Comparison of ENCODE assay signal across 8 mouse cellular contexts in genomic region chrX:51205548-51206324, GRCm38 (mm10). TPM values are rescaled to one million over a fixed set of nuclear protein-coding genes. Genes with fewer than 3 reads are reported as not detected.
DNase-seq lines count a peak whose midpoint lies in the region; ATAC-seq and TF ChIP-seq lines count a peak whose summit lies in the region.

No protein-coding gene starts in this region.

- H3K4me2 ChIP-seq in limb, embryonic 11.5 days (ENCODE audit: low read depth, severe bottlenecking), result peak overlapping the region; percentile 48
- peak overlapping the region; percentile 74 for H3K4me2 ChIP-seq in midbrain, embryonic 12.5 days (replicated peaks)
- peak overlapping the region; percentile 50 for H3K4me2 ChIP-seq in stomach, embryonic 14.5 days (replicated peaks; ENCODE audit: low read depth, low read length)

- no peaks in the 10 kb centered on the region for H3K36me3 ChIP-seq in C2C12 (ENCODE audit: control insufficient read depth, insufficient read depth)
- no peaks in the 10 kb centered on the region for H3K36me3 ChIP-seq in limb, embryonic 11.5 days (ENCODE audit: control insufficient read depth, insufficient read depth, low read length)
- H3K36me3 ChIP-seq in midbrain, embryonic 12.5 days, result no peaks in the 10 kb centered on the region
- no peaks in the 10 kb centered on the region for H3K36me3 ChIP-seq in stomach, embryonic 14.5 days (ENCODE audit: control insufficient read depth, insufficient read depth, low read length)

- intact Hi-C loops in heart, postnatal 14 days (cut with DNase I), result no loop called here

- ATAC-seq in limb, embryonic 11.5 days (ENCODE audit: insufficient number of reproducible peaks, low FRiP score, low TSS enrichment, low read depth), result peak; percentile 61
- peak; percentile 72 for ATAC-seq in midbrain, embryonic 12.5 days (ENCODE audit: low FRiP score, low read depth)
- peak; percentile 80 for ATAC-seq in stomach, embryonic 14.5 days (ENCODE audit: insufficient number of reproducible peaks, insufficient read depth, low FRiP score, low read depth)

- no peaks in the 10 kb centered on the region for H3K9me3 ChIP-seq in limb, embryonic 11.5 days (ENCODE audit: control insufficient read depth, low read length)
- no peaks in the 10 kb centered on the region for H3K9me3 ChIP-seq in midbrain, embryonic 12.5 days
- no peaks in the 10 kb centered on the region for H3K9me3 ChIP-seq in stomach, embryonic 14.5 days (ENCODE audit: control insufficient read depth, low read depth, low read length)

- peak overlapping the region; percentile 63 for H3K9ac ChIP-seq in limb, embryonic 11.5 days (ENCODE audit: low read length)
- H3K9ac ChIP-seq in midbrain, embryonic 12.5 days (replicated peaks), result no peak overlapping the region; the same call in 1 of the 2 replicates
- H3K9ac ChIP-seq in stomach, embryonic 14.5 days (replicated peaks; ENCODE audit: low read depth, low read length), result peak overlapping the region; percentile 30; the same call in 1 of the 2 replicates

- H3K27ac ChIP-seq in limb, embryonic 11.5 days (replicated peaks; ENCODE audit: low read depth, low read length), result peak overlapping the region; percentile 81
- no peak overlapping the region for H3K27ac ChIP-seq in midbrain, embryonic 12.5 days (replicated peaks)
- peak overlapping the region; percentile 86 for H3K27ac ChIP-seq in stomach, embryonic 14.5 days (ENCODE audit: low read length)

- H3K79me2 ChIP-seq in C2C12 (ENCODE audit: control insufficient read depth, insufficient read depth), result peaks cover 18% of the 10 kb centered on the region

- no peaks in the 10 kb centered on the region for H3K4me1 ChIP-seq in limb, embryonic 11.5 days (ENCODE audit: control insufficient read depth, insufficient read depth, low read length)
- H3K4me1 ChIP-seq in midbrain, embryonic 12.5 days, result no peaks in the 10 kb centered on the region
- H3K4me1 ChIP-seq in stomach, embryonic 14.5 days (ENCODE audit: control insufficient read depth, insufficient read depth, low read length), result no peaks in the 10 kb centered on the region

- peaks cover 4% of the 10 kb centered on the region for H3K79me3 ChIP-seq in C2C12 (ENCODE audit: low read depth)

- peak overlapping the region; percentile 34 for H3K4me3 ChIP-seq in C2C12 (ENCODE audit: insufficient read depth, poor library complexity, severe bottlenecking)
- H3K4me3 ChIP-seq in limb, embryonic 11.5 days (ENCODE audit: low read depth, low read length), result peak overlapping the region; percentile 53
- peak overlapping the region; percentile 54 for H3K4me3 ChIP-seq in midbrain, embryonic 12.5 days
- H3K4me3 ChIP-seq in stomach, embryonic 14.5 days (ENCODE audit: low read depth, low read length), result peak overlapping the region; percentile 46

- TF ChIP-seq CTCF in C2C12 (IDR thresholded peaks at IDR 0.05; ENCODE audit: control insufficient read depth, insufficient read depth, insufficient read length), result peak; percentile 41

- H3K27me3 ChIP-seq in C2C12 (ENCODE audit: control insufficient read depth, insufficient read depth, insufficient read length), result no peaks in the 10 kb centered on the region
- no peaks in the 10 kb centered on the region for H3K27me3 ChIP-seq in limb, embryonic 11.5 days (ENCODE audit: control insufficient read depth, insufficient read depth, low read length)
- H3K27me3 ChIP-seq in midbrain, embryonic 12.5 days, result peaks cover 23% of the 10 kb centered on the region
- no peaks in the 10 kb centered on the region for H3K27me3 ChIP-seq in stomach, embryonic 14.5 days (ENCODE audit: control insufficient read depth, insufficient read depth, low read length)

- WGBS in limb, embryonic 11.5 days, result 20% methylated on average over 67 of the region's 79 CpGs
- 30% methylated on average over 59 of the region's 79 CpGs for WGBS in midbrain, embryonic 12.5 days
- 18% methylated on average over 73 of the region's 79 CpGs for WGBS in stomach, embryonic 14.5 days

- peak overlapping the region; percentile 63 for H3ac ChIP-seq in C2C12 (ENCODE audit: control insufficient read depth, insufficient read length, low read depth)

- peak; percentile 73 for DNase-seq in ZHBTc4 (ENCODE audit: low read depth, low spot score)
- DNase-seq in embryo, embryonic 9.5 days (ENCODE audit: extremely low spot score), result peak; percentile 49
- peak; percentile 42 to 51 for DNase-seq in heart, postnatal 14 days
- peak; percentile 75 for DNase-seq in limb, embryonic 11.5 days (ENCODE audit: low spot score)
- DNase-seq in layer of hippocampus, postnatal 25 days (ENCODE audit: extremely low spot score in 1 of 2, low spot score in 1 of 2), result no peak

TF ChIP-seq in C2C12, 6 proteins besides CTCF, POLR2A, EP300 and RAD21:
- TF ChIP-seq MAX (IDR thresholded peaks at IDR 0.05), result no peak
- no peak for TF ChIP-seq USF1 (IDR thresholded peaks at IDR 0.05; ENCODE audit: low read depth)
- no peak for TF ChIP-seq MYOG (IDR thresholded peaks at IDR 0.05; ENCODE audit: control insufficient read depth, extremely low read depth, insufficient read length)
- TF ChIP-seq FOSL1 (IDR thresholded peaks at IDR 0.05; ENCODE audit: insufficient read depth, low read length, poor library complexity, severe bottlenecking), result no peak
- no peak for TF ChIP-seq MYOD1 (IDR thresholded peaks at IDR 0.05; ENCODE audit: control insufficient read depth, insufficient read length, low read depth)
- TF ChIP-seq CEBPB (IDR thresholded peaks at IDR 0.05; ENCODE audit: low read depth), result no peak

RNA-seq across cellular contexts. Expression of gene Mbnl3, which starts 0.6 kb away (rescaled TPM):
- polyA plus RNA-seq in C2C12 (2012; fragmentation: generic; extraction: Trizol), result 1.9 TPM
- total RNA-seq in heart, postnatal 14 days (2021), result 1 to 10 TPM; 2.4 to 4.1 TPM
- 16.8 and 19.2 TPM in 2 replicates for polyA plus RNA-seq in limb, embryonic 11.5 days (2014; fragmentation: Nextera tagmentation; extraction: Ambion mirVana)
- 3.1 and 3.3 TPM in 2 replicates for polyA plus RNA-seq in midbrain, embryonic 12.5 days (2016; fragmentation: Nextera tagmentation; extraction: Ambion mirVana)
- polyA plus RNA-seq in stomach, embryonic 14.5 days (2014; fragmentation: Nextera tagmentation; extraction: Ambion mirVana), result 13.6 and 14.7 TPM in 2 replicates
- under 1 TPM in 1 of 2 experiments, not detected in 1; 0.10 TPM for total RNA-seq in layer of hippocampus, postnatal 25 days (2021)

Comparison
In these comparisons a context has a peak if more than half of its experiments do, and no peak if none do; other contexts are left out.
1. DNase-seq: peak in ZHBTc4 (single experiment), embryo, embryonic 9.5 days (single experiment), heart, postnatal 14 days (2 of 2) and limb, embryonic 11.5 days (single experiment); none in layer of hippocampus, postnatal 25 days (0 of 2).
2. Peak in every context shown above with its lines, with median percentiles within 50 percentile points of each other: H3K4me3 ChIP-seq, ATAC-seq and H3K4me2 ChIP-seq.